Mouse (Mus musculus): Measurements from ENCODE around the gene Hist1h1d.
"Not testable (repeated sequence)": the region's sequence is repeated elsewhere in the genome, so short reads cannot be mapped to it uniquely, and the experiment has no call there.

Gene Hist1h1d

GRCm38 (mm10) chr13:23591886-23592285, 38.8 kb downstream of the Hist1h1d start:
- DNase-seq (ENCODE audit: low read depth), result not testable (repeated sequence)

DNA sequence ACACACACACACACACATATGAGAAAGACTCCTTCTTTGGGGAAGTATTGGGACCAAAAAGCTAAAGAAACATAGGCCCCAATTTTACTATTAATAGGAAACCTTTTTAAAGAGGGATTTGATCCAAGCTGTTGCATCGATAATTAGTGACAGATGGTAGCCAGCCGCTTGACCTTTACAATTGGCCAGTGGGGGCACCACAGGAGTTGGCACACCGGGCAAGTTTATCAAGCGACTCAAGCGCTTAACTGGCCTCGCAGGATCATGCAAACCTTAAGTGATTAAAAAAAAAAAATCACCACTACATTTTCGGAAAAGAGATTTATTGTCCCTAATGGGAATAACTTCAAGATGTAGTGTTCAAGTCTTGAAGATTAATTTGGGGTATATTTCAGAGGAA, 39.6 kb downstream of the Hist1h1d start:
- DNase-seq (ENCODE audit: low read depth), result no peak

DNA sequence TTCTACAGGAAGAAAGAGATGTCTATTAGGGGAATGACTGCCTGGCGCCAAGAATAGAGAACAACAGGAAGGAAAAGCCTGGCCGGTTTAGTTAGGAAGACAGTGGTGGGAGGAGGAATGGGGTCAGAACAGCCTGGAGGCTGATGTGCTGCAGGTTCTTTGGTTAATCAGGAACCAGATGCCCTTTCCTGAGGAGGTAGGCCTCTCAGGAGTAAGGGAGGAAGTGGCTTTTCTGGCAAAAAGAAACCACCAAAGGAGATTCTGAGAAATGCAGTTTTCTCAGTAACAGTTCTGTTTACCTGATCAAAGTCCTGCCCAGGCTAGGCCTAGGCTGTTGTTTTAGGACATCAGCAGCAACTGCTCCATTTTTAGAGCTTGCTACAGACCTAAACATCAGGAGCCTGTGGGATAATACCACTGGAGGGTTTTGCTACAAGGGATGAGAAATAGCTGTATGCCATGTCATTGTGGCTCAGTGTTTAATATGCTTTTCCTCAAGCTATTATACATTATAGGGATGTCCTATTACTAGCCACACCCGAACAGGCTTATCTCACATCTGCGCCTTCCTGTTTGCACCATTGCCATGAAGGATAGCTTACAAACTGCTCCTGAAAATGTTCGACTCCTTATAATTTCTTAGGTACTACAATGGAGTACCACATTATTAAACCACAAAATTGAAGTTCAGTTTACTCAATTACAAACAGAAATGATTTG, 40.1 kb downstream of the Hist1h1d start:
- DNase-seq (ENCODE audit: low read depth), result peak; percentile 85

DNA sequence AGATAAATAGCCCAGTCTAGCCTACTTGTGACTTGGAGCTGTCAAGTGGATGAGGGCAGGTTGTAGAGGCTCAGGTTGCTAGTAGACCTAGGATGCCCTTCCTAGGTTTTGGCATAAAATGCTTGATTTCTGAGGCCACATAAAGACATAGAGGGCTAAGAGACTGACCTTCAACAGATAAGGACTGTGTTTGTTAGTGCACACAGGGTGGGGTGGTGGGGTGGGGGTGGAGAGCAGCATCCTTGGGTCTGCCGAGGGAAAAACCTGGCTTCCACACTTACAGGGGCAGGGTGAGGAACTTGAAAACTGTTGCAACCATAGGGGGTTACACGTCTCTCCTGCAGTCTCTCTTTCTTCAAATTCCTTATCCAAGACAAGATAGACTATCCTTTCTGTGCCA, 42.1 kb downstream of the Hist1h1d start:
- no peak for DNase-seq (ENCODE audit: low read depth)

- no peak for DNase-seq (ENCODE audit: low read depth)
Observed at GRCm38 (mm10) chr13:23595622-23596372, 42.7 kb downstream of the Hist1h1d start.

DNA sequence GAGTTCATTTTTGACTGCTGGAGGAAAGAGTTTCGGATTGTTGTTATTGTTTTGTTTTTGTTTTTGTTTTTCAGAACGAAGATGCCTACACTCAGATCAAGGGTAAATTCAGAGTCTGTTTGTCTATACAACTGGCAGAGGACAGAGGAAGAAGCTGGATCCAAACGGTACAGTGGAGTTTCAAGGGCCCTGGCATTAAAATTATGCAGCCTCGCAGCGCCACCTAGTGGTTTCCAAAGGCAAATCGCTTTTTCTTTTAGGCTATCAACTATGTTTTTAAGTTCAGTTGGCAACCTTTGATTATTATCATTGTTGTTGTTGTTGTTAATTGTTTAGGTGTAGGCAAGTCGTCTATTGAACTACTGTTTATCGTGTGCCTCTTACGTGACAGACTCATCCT, 44.9 kb downstream of the Hist1h1d start:
- DNase-seq (ENCODE audit: low read depth), result peak; percentile 89

DNA sequence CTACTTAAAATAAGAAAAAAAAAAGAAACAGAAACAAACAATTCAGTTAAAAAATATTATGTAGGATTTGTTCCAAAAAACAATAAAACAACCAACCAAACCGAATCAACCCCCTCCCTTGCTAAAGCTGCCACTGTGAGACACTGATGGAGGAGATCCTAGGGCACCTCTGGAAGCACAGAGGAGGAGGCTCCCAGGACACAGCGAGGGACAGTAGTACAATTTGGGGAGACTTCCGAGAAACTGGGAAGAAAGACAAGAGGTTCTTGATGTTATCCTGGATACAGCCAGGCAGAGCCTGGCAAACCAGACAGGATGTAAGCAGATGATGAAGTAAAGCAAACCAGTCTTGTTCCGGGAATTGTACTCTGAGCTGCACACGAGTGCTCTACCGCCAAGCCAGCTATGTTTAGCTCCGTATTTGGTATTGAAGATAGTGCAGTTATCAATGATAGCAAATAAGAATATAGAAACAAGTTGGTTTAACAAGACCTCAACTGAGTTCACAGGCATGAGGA, 50.2 kb downstream of the Hist1h1d start:
- DNase-seq (ENCODE audit: low read depth), result no peak

GRCm38 (mm10) chr13:23604452-23604851, 51.4 kb downstream of the Hist1h1d start:
- DNase-seq (ENCODE audit: low read depth), result no peak

DNA sequence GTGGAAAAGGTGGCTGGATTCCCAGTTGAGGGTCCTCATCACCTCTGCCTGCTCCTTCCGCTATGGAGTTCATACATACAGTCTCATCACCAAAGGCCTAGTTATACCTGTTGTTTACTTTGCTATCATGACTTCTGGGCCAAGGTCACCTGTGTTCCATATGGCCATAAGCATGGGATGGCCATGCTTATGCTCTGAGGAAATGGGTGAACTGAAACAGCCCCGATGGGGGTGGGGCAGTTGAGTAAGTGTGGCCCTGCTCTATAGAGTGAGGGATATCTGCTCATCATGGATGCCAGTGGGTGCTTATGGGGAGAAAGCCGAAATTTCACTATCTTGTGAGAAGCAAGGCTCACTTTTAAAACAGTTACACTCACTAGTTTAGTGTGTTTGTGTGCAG, 52.0 kb downstream of the Hist1h1d start:
- no peak for DNase-seq (ENCODE audit: low read depth)

GRCm38 (mm10) chr13:23609209-23609608, 56.1 kb downstream of the Hist1h1d start:
- peak; percentile 91 for DNase-seq (ENCODE audit: low read depth)

DNA sequence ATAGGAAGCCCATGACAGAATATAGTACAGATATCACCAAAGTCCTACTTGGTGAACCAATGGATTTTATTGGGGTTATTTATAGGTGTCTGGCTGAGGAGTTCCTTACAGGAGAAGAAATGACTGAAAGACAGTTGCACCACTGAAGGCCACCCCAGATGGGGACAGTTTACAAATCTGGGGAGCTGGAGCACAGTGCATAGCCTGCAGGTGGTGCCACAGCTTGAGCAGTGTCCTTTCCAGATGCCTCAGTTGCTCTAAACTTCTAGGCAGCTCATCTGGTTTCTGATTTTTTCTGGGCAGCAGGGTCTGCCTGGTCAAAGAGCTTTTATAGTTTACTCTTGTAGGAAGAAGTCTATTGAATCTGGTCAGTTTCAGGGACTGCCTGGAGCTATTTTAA, 56.8 kb downstream of the Hist1h1d start:
- peak; percentile 28 for DNase-seq (ENCODE audit: low read depth)
